ENCODE assay signal across 13 mouse cellular contexts in the genomic region with DNA sequence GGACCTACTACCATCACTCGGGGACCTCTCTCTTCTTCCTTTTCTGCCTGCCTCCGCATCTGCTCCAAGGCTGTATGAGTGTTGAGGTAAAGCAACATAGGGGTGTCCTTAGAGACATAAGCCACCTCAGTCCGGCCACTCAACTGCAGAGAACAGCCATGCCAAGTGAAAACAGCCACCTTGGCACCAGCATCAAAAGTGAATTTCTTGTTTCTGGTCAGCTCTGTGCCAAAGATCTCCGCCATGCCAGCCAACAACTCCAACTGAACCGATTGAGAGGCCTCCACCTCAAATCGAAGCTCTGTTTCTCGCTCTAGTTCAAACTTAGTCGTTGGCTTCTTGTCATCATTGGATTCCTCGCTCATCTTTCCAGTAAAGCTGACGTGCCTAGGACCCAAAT. TPM values are rescaled to one million over a fixed set of nuclear protein-coding genes. Genes with fewer than 3 reads are reported as not detected.
DNase-seq lines count a peak whose midpoint lies in the region; ATAC-seq and TF ChIP-seq lines count a peak whose summit lies in the region.
"Had no signal": no experiment of that assay in that cellular context is flagged by ENCODE, and none has a peak within 500 bp of the region (broad histone marks: within the 10 kb centered on the region; RNA-seq: fewer than 3 reads in every experiment).

No protein-coding gene starts in this region.

- no peak overlapping the region for H3K27ac ChIP-seq in forebrain, embryonic 10.5 days
- no peak overlapping the region for H3K27ac ChIP-seq in forebrain, embryonic 15.5 days (replicated peaks)
- H3K27ac ChIP-seq in lung, embryonic 15.5 days: no peak overlapping the region
- no peak overlapping the region for H3K27ac ChIP-seq in hindbrain, embryonic 14.5 days

- no peak for ATAC-seq in forebrain, embryonic 15.5 days (replicated peaks)
- no peak for ATAC-seq in lung, embryonic 15.5 days (ENCODE audit: borderline replicate concordance, extremely low read depth, low FRiP score, low TSS enrichment)
- ATAC-seq in hindbrain, embryonic 14.5 days (ENCODE audit: low FRiP score): no peak
- ATAC-seq in inflammation-experienced regulatory T-cells, adult 6 months: no peak

- WGBS in forebrain, embryonic 10.5 days: 95% methylated on average over 10 of the region's 10 CpGs
- 93% methylated on average over 10 of the region's 10 CpGs for WGBS in forebrain, embryonic 15.5 days
- 90% methylated on average over 10 of the region's 10 CpGs for WGBS in lung, embryonic 15.5 days
- WGBS in hindbrain, embryonic 14.5 days: 94% methylated on average over 10 of the region's 10 CpGs

- H3K4me2 ChIP-seq in forebrain, embryonic 15.5 days (replicated peaks): no peak overlapping the region
- H3K4me2 ChIP-seq in lung, embryonic 15.5 days: peak overlapping the region; percentile 85; the same call in 1 of the 2 replicates
- H3K4me2 ChIP-seq in hindbrain, embryonic 14.5 days (replicated peaks): peak overlapping the region; percentile 97
- H3K4me2 ChIP-seq in myocyte (ENCODE audit: low read depth): peak overlapping the region; percentile 99

- H3K27me3 ChIP-seq in forebrain, embryonic 10.5 days (ENCODE audit: poor library complexity, severe bottlenecking): no peaks in the 10 kb centered on the region
- no peaks in the 10 kb centered on the region for H3K27me3 ChIP-seq in forebrain, embryonic 15.5 days
- no peaks in the 10 kb centered on the region for H3K27me3 ChIP-seq in lung, embryonic 15.5 days
- no peaks in the 10 kb centered on the region for H3K27me3 ChIP-seq in hindbrain, embryonic 14.5 days (ENCODE audit: control insufficient read depth, insufficient read depth, low read length)
- H3K27me3 ChIP-seq in myocyte (ENCODE audit: control insufficient read depth, insufficient read depth, insufficient read length): no peaks in the 10 kb centered on the region

- no peak for DNase-seq in forebrain, embryonic 10.5 days (ENCODE audit: extremely low spot score, low spot score)
- DNase-seq in lung, postnatal 14 days: no peak
- DNase-seq in hindbrain, embryonic 14.5 days (ENCODE audit: low spot score): no peak
- no peak for DNase-seq in layer of hippocampus, postnatal 10 days (ENCODE audit: low spot score in 2 of 2)
- DNase-seq: B cell, adult 2 months; cerebellum, adult 9-11 months; gastrocnemius, postnatal 14 days; kidney, adult 9 months; lung, postnatal 36 days had no signal

- H3K79me2 ChIP-seq in myocyte (ENCODE audit: control insufficient read depth, insufficient read depth): peaks cover 31% of the 10 kb centered on the region

- H3ac ChIP-seq in myocyte (ENCODE audit: control insufficient read depth, insufficient read length): no peak overlapping the region

- H3K4me1 ChIP-seq in forebrain, embryonic 10.5 days: peaks cover 28% of the 10 kb centered on the region
- peaks cover 31% of the 10 kb centered on the region for H3K4me1 ChIP-seq in forebrain, embryonic 15.5 days
- peaks cover 15% of the 10 kb centered on the region for H3K4me1 ChIP-seq in lung, embryonic 15.5 days
- H3K4me1 ChIP-seq in hindbrain, embryonic 14.5 days (replicated peaks; ENCODE audit: control insufficient read depth, insufficient read depth, low read length): peaks cover 13% of the 10 kb centered on the region

- no peak for TF ChIP-seq POLR2A in myocyte (IDR thresholded peaks at IDR 0.05; ENCODE audit: insufficient read length, low read depth)

- no peaks in the 10 kb centered on the region for H3K9me3 ChIP-seq in forebrain, embryonic 10.5 days
- no peaks in the 10 kb centered on the region for H3K9me3 ChIP-seq in forebrain, embryonic 15.5 days
- H3K9me3 ChIP-seq in lung, embryonic 15.5 days: no peaks in the 10 kb centered on the region
- no peaks in the 10 kb centered on the region for H3K9me3 ChIP-seq in hindbrain, embryonic 14.5 days (ENCODE audit: control insufficient read depth, low read length)

- H3K4me3 ChIP-seq in forebrain, embryonic 10.5 days: peak overlapping the region; percentile 66
- H3K4me3 ChIP-seq in forebrain, embryonic 15.5 days: no peak overlapping the region; the same call in 1 of the 2 replicates
- H3K4me3 ChIP-seq in lung, embryonic 15.5 days: no peak overlapping the region
- no peak overlapping the region for H3K4me3 ChIP-seq in hindbrain, embryonic 14.5 days (replicated peaks; ENCODE audit: low read length)
- peak overlapping the region; percentile 62 for H3K4me3 ChIP-seq in myocyte

- no peak overlapping the region for H3K9ac ChIP-seq in forebrain, embryonic 15.5 days (replicated peaks)
- no peak overlapping the region for H3K9ac ChIP-seq in lung, embryonic 15.5 days
- H3K9ac ChIP-seq in hindbrain, embryonic 14.5 days: no peak overlapping the region

- H3K36me3 ChIP-seq in forebrain, embryonic 10.5 days (replicated peaks): peaks cover 45% of the 10 kb centered on the region
- peaks cover 34% of the 10 kb centered on the region for H3K36me3 ChIP-seq in forebrain, embryonic 15.5 days
- H3K36me3 ChIP-seq in lung, embryonic 15.5 days: peaks cover 24% of the 10 kb centered on the region
- H3K36me3 ChIP-seq in hindbrain, embryonic 14.5 days (replicated peaks; ENCODE audit: control insufficient read depth, insufficient read depth): peaks cover 41% of the 10 kb centered on the region
- H3K36me3 ChIP-seq in myocyte (ENCODE audit: control insufficient read depth, insufficient read depth): peaks cover 21% of the 10 kb centered on the region

TF ChIP-seq in myocyte, 11 proteins besides CTCF, POLR2A, EP300 and RAD21 (continues in another document):
- TF ChIP-seq SRF (IDR thresholded peaks at IDR 0.05; ENCODE audit: control insufficient read depth, insufficient read length, low read depth) (no peak), MYOG (IDR thresholded peaks at IDR 0.05; ENCODE audit: control insufficient read depth in 1 of 3, insufficient read depth in 1 of 3, insufficient read length in 2 of 3, low read depth in 2 of 3) (no peak), TCF12 (IDR thresholded peaks at IDR 0.05; ENCODE audit: insufficient read depth, poor library complexity, severe bottlenecking) (no peak), MAX (IDR thresholded peaks at IDR 0.05; ENCODE audit: low read depth) (no peak), MYOD1 (IDR thresholded peaks at IDR 0.05; ENCODE audit: control insufficient read depth in 1 of 3, insufficient read length in 2 of 3, low read depth in 2 of 3) (no peak), USF1 (IDR thresholded peaks at IDR 0.05; ENCODE audit: low read depth) (no peak), CEBPB (IDR thresholded peaks at IDR 0.05; ENCODE audit: insufficient read depth, poor library complexity, severe bottlenecking) (no peak), POLR2AphosphoS2 (IDR thresholded peaks at IDR 0.05; ENCODE audit: insufficient read length, low read depth) (no peak)

RNA-seq across cellular contexts. Expression of a gene that starts 1.4 kb away (rescaled TPM):
- polyA plus RNA-seq in forebrain, embryonic 10.5 days (2016; fragmentation: Nextera tagmentation; extraction: Ambion mirVana): 53.6 and 56.8 TPM in 2 replicates
- 30.1 and 30.4 TPM in 2 replicates for polyA plus RNA-seq in forebrain, embryonic 15.5 days (2015; fragmentation: Nextera tagmentation; extraction: Ambion mirVana)
- polyA plus RNA-seq in lung, embryonic 15.5 days (2015; fragmentation: Nextera tagmentation; extraction: Ambion mirVana): 27.1 and 29.3 TPM in 2 replicates
- polyA plus RNA-seq in hindbrain, embryonic 14.5 days (2014; fragmentation: Nextera tagmentation; extraction: Ambion mirVana): 21.3 and 22.3 TPM in 2 replicates
- 7.1 TPM for polyA plus RNA-seq in myocyte (2012; fragmentation: generic; extraction: Trizol)
- polyA plus RNA-seq in inflammation-experienced regulatory T-cells, adult 6 months (2017; shearing (Covaris generic)): 10 to 100 TPM; 41.2 to 48.0 (median 44.5) TPM
- total RNA-seq in layer of hippocampus, postnatal 10 days (2021): 1 to 10 TPM; 7.4 to 9.5 TPM

RNA-seq across cellular contexts. Expression of a gene that starts 8.1 kb away (rescaled TPM):
- 6.4 and 8.2 TPM in 2 replicates for polyA plus RNA-seq in forebrain, embryonic 10.5 days (2016; fragmentation: Nextera tagmentation; extraction: Ambion mirVana)
- 20.7 and 21.2 TPM in 2 replicates for polyA plus RNA-seq in forebrain, embryonic 15.5 days (2015; fragmentation: Nextera tagmentation; extraction: Ambion mirVana)
- polyA plus RNA-seq in lung, embryonic 15.5 days (2015; fragmentation: Nextera tagmentation; extraction: Ambion mirVana): 6.3 and 6.6 TPM in 2 replicates
- polyA plus RNA-seq in hindbrain, embryonic 14.5 days (2014; fragmentation: Nextera tagmentation; extraction: Ambion mirVana): 12.5 and 13.1 TPM in 2 replicates
- polyA plus RNA-seq in myocyte (2012; fragmentation: generic; extraction: Trizol): 1.0 TPM
- polyA plus RNA-seq in inflammation-experienced regulatory T-cells, adult 6 months (2017; shearing (Covaris generic)): 1 to 10 TPM; 1.2 to 3.2 (median 2.2) TPM
- total RNA-seq in layer of hippocampus, postnatal 10 days (2021): 10 to 100 TPM; 19.7 to 19.9 TPM

RNA-seq across cellular contexts. Expression of a gene that starts 10.8 kb away (rescaled TPM):
- polyA plus RNA-seq in forebrain, embryonic 10.5 days (2016; fragmentation: Nextera tagmentation; extraction: Ambion mirVana): 28.4 and 29.5 TPM in 2 replicates
- polyA plus RNA-seq in forebrain, embryonic 15.5 days (2015; fragmentation: Nextera tagmentation; extraction: Ambion mirVana): 19.3 and 19.7 TPM in 2 replicates
- polyA plus RNA-seq in lung, embryonic 15.5 days (2015; fragmentation: Nextera tagmentation; extraction: Ambion mirVana): 24.5 and 24.9 TPM in 2 replicates
- polyA plus RNA-seq in hindbrain, embryonic 14.5 days (2014; fragmentation: Nextera tagmentation; extraction: Ambion mirVana): 21.9 and 22.5 TPM in 2 replicates
- polyA plus RNA-seq in myocyte (2012; fragmentation: generic; extraction: Trizol): 36.3 TPM
- 10 to 100 TPM; 12.9 to 14.1 (median 13.3) TPM for polyA plus RNA-seq in inflammation-experienced regulatory T-cells, adult 6 months (2017; shearing (Covaris generic))
- total RNA-seq in layer of hippocampus, postnatal 10 days (2021): 10 to 100 TPM; 34.3 to 34.4 TPM

RNA-seq across cellular contexts. Expression of a gene that starts 17.7 kb away (rescaled TPM):
- polyA plus RNA-seq in forebrain, embryonic 10.5 days (2016; fragmentation: Nextera tagmentation; extraction: Ambion mirVana): 8.5 and 8.8 TPM in 2 replicates
- 5.6 TPM in 2 replicates for polyA plus RNA-seq in forebrain, embryonic 15.5 days (2015; fragmentation: Nextera tagmentation; extraction: Ambion mirVana)
- polyA plus RNA-seq in lung, embryonic 15.5 days (2015; fragmentation: Nextera tagmentation; extraction: Ambion mirVana): 7.3 and 9.8 TPM in 2 replicates
- polyA plus RNA-seq in hindbrain, embryonic 14.5 days (2014; fragmentation: Nextera tagmentation; extraction: Ambion mirVana): 2.9 and 3.4 TPM in 2 replicates
- polyA plus RNA-seq in myocyte (2012; fragmentation: generic; extraction: Trizol): 3.0 TPM
- polyA plus RNA-seq in inflammation-experienced regulatory T-cells, adult 6 months (2017; shearing (Covaris generic)): not detected
- total RNA-seq in layer of hippocampus, postnatal 10 days (2021): 1 to 10 TPM; 5.4 to 6.3 TPM

RNA-seq across cellular contexts. Expression of a gene that starts 46.8 kb away (rescaled TPM):
- 174 and 184 TPM in 2 replicates for polyA plus RNA-seq in forebrain, embryonic 10.5 days (2016; fragmentation: Nextera tagmentation; extraction: Ambion mirVana)
- 198 and 209 TPM in 2 replicates for polyA plus RNA-seq in forebrain, embryonic 15.5 days (2015; fragmentation: Nextera tagmentation; extraction: Ambion mirVana)
- polyA plus RNA-seq in lung, embryonic 15.5 days (2015; fragmentation: Nextera tagmentation; extraction: Ambion mirVana): 118 and 121 TPM in 2 replicates
- polyA plus RNA-seq in hindbrain, embryonic 14.5 days (2014; fragmentation: Nextera tagmentation; extraction: Ambion mirVana): 316 and 341 TPM in 2 replicates
- polyA plus RNA-seq in myocyte (2012; fragmentation: generic; extraction: Trizol): 113 TPM
- 100 to 1,000 TPM in 2 of 3 experiments, 10 to 100 TPM in 1; 92.6 to 148 (median 130) TPM for polyA plus RNA-seq in inflammation-experienced regulatory T-cells, adult 6 months (2017; shearing (Covaris generic))
- total RNA-seq in layer of hippocampus, postnatal 10 days (2021): 100 to 1,000 TPM; 180 to 184 TPM

Comparison
In these comparisons a context has a peak if more than half of its experiments do, and no peak if none do; other contexts are left out.
1. H3K4me3 ChIP-seq: peak in forebrain, embryonic 10.5 days (single experiment) and myocyte (single experiment); none in forebrain, embryonic 15.5 days (single experiment), lung, embryonic 15.5 days (single experiment) and hindbrain, embryonic 14.5 days (single experiment).